Comparison of ENCODE assay signal across 7 mouse cellular contexts in genomic region chr4:136907809-136908208, GRCm38 (mm10). TPM values are rescaled to one million over a fixed set of nuclear protein-coding genes. Genes with fewer than 3 reads are reported as not detected.
"Had no signal": no experiment of that assay in that cellular context is flagged by ENCODE, and none has a peak within 500 bp of the region (broad histone marks: within the 10 kb centered on the region; RNA-seq: fewer than 3 reads in every experiment).

No protein-coding gene starts in this region.

- DNase-seq: right cerebral cortex, adult 18-20 months; right cerebral cortex, postnatal 14 days; right cerebral cortex, postnatal 25 days; right cerebral cortex, postnatal 4 days; spleen, adult 18-20 months; thymus, adult 18-20 months had no signal

RNA-seq across cellular contexts. Expression of gene C1qa, which starts 9.2 kb away (rescaled TPM):
- total RNA-seq: neutrophil, adult 5-6 weeks had no signal

RNA-seq across cellular contexts. Expression of gene C1qc, which starts 14.9 kb away (rescaled TPM):
- total RNA-seq: neutrophil, adult 5-6 weeks had no signal

RNA-seq across cellular contexts. Expression of gene C1qb, which starts 21.8 kb away (rescaled TPM):
- total RNA-seq: neutrophil, adult 5-6 weeks had no signal

RNA-seq across cellular contexts. Expression of gene Epha8, which starts 48.8 kb away (rescaled TPM):
- total RNA-seq: neutrophil, adult 5-6 weeks had no signal
